Mouse (Mus musculus) yolk sac, embryonic 10.5 days (tissue): ENCODE results near the gene Eef1akmt4.

Experiments
- DNase-seq: peaks from one replicate; pipeline ENCODE4 v3.0.0-alpha.2; 2017; ENCODE audit warnings: low spot score

Gene Eef1akmt4

DNA sequence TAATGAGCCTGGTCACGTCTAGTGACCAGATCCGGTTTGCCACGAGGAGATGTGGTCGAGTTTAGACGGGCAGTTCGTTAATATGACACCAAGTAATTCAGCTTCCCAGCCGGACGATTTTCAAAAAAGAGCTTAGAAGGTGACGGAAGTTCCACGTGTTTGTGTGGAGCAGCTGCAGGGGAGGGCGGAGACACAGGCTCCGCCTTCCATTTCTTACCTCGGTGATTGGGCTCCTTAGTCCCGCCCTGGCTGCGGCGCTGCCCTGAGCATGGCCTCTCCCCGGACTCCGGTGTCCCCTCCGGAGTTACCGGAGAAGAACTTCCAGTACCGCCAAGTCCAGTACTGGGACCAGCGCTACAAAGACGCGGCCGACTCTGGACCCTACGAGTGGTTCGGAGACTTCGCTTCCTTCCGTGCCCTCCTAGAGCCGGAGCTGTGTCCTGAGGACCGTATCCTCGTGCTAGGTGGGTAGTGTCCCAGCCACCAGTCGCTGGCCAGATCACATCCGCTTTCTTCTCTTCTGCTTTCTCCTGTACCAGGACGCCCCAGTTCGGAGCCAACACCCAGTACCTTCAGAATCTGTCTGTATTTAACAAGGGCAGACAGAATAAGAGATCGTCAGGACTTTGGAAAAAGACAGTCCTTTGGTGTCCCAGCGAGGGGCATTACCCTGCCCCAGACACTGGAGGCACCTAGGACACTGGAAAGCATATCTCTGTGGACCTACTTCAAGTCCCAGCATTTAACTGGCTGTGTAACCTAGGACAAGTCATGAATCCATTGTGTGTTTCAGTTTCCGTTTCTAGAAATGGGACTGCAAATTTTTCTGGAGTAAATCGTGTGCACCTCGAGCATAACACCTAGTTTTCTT, at the start of gene Eef1akmt4, which contains the start of the genes Gm49333 and Alg3:
Gene Eef1akmt4 (plus strand): TSS at position 237 of the 871 bp plus-strand sequence.
Gene Gm49333 (plus strand): TSS at position 254 of the 871 bp plus-strand sequence.
Gene Alg3 (minus strand): TSS at position 379 of the 871 bp plus-strand sequence.
- DNase-seq: peak; percentile 91

DNA sequence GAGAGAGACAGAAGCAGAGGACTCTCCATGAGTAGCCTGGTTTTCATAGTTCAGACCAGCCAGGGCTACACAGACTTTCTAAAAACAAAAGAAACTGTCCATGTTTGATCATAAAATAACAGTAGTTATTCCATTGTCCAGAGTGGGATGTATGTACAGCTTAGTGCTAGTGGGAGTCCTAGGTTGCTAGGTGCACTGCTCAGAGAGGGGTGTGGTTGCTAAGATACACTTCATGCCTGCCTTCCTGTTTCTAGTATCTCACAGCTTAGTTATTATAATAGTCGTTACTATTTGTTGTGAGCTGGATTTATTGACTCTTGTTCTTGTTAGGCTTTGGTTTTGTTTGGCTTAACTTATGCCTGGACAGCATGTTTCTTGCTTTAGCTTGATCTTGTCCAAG, 46.3 kb upstream of the Eef1akmt4 start:
- DNase-seq: no peak

DNA sequence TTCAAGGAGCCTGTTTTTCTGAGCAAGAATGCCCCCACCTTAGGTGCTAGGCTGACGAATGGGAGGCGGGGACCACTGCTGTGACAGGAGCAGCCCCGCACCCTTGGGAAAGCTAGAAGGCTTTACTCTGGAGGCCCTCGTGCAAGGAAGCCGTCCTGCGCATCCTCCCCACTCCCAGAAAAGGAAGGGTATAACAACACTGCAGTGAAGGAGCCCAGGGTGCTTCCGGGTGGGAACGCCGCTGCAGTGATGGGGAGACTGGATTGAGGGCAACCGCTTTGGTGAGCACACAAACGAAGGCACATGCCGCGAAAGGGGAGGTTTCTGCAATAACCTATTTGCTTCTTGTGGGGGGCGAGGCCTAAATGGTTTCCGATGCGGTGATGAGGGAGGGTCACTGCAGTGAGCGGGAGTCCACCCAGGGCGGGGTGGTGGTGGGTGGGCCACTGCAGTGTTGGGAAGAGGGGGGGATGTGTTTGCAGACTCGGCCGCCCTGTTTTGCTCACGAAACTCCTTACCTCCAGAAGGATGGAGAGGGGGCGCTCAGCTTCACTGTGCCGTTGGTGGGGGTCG, 21.9 kb upstream of the Eef1akmt4 start, which contains the start of gene Vwa5b2:
Gene Vwa5b2 (plus strand): TSS at position 106 of the 573 bp plus-strand sequence.
- DNase-seq: no peak

DNA sequence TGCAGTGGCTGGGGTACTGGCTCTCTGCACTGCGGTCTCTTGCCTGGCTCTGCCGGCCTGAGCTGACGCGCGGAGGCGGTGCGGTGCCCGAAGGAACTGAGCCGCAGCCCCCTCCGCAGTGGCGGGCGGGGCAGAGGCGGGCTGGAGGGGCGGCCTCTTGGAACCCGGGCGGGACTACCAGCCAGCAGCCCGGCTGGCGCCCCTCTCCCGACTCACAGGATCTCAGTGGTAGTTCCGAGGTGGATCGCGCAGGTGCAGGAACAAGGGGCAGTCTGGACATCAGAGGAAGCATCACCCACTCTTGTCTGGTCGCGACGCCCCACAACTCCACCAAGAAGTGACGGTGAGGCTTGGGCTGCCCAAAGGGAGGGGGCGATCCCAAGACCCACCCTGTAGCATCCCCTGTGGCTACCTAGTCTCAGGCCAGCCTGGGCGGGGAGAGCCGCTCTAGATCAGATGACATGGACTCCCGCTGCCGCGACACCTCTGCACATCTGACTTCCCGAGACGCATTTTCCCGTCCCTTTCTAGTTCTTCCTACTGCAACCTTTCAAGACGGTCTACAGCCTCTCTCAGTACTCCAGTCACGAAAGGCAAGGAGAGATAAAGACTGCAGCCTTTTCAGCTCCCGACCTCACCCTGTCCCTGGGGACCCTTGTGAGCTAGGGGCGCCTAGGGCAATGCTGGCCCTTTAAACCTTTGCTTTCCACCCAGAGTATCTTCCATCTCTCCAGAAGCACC, 21.3 kb upstream of the Eef1akmt4 start:
- DNase-seq: peak; percentile 53

DNA sequence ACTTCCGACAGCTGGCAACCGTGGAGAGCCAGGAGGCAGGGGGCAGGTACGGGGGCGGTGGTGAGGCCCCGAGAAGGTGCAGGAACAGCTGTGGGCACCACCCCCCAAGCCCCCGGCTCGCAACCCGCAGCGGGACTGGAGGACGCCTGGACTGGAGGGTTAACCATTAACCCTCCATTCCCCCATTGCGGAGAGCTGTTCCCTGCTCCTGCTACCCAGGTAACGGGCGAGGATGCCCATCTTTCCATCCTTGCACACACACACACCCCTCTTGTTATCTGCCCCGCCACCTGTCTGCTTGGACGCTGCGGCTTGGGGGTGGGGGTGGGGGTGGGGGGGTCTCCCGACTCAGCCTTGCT, 20.7 kb upstream of the Eef1akmt4 start:
- DNase-seq: peak; percentile 31

DNA sequence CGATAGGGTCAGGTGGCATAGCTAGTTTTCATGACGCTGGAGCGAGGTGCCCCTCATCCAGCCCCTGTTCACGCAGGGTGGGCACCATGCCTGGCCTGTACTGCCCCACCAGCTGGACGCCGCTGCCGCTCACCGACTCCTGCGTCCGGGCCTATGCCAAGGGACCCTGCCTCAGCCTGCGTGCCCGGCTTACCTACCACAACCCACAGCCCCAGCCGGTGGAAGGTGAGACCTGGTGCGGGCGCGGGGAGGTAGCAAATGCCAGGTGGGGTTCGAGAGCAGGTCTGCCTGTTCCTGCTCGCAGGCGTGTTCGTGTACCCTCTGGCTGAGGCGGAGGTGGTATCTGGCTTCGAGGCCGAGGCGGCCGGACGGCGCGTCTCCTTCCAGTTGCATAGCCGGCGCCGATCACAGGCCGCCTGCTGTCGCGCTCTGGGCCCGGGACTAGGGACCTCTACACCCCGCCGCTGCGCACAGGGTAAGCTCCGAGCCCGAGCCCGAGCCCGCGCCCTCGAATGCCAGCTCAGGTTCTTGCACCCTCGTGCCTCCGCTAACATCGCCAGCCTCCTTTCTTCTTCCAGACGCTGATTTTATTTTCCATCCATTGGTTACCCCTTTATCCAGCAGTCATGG, 20.2 kb upstream of the Eef1akmt4 start:
- DNase-seq: no peak

DNA sequence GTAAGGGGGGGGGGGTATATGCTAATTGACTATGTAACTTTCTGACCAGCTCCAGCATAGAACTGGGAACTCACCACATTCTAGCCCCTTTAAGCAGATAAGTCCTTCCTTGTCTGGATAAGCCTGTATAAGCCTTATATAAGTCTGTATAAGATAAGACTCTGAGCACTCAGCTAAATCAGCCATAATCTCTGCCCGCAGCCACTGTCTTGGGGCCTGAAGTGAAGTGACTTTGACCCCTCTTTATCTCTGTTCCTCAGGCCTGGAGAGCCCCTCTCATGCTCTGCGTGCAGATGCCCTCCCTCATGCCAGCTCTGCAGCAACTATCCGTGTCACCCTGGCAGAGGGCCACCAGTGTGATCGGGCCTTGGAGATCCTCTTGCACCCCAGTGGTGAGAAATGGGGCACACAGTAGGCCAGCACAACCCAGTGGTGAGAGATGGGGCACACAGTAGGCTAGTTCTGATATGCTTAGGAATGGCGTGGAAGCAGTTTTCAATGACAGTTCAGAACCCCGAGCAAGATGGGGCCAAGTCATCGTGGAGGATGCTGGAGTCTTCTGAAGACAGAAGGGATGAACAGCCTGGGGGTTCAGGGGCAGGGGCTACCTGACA, 16.2 kb upstream of the Eef1akmt4 start:
- no peak for DNase-seq

DNA sequence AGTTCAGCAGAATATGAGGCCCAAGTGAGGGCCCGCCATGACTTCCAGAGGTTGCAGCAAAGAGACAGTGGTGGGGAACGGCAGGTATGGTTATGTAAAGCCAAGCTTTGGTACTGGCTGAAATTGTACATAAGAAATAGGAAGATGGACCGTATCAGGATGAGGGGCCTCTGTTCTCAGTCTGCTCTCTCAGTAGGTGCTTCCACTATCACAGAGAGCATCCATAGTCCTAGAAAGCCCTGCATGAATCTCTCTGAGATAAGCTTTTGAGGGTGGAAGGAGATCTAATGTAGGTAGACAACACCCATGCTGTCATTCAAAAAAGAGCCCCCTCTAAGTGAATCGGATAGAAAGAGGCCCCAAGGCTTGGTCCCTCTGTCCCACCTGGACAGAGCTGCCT, 15.7 kb upstream of the Eef1akmt4 start:
- DNase-seq: no peak

DNA sequence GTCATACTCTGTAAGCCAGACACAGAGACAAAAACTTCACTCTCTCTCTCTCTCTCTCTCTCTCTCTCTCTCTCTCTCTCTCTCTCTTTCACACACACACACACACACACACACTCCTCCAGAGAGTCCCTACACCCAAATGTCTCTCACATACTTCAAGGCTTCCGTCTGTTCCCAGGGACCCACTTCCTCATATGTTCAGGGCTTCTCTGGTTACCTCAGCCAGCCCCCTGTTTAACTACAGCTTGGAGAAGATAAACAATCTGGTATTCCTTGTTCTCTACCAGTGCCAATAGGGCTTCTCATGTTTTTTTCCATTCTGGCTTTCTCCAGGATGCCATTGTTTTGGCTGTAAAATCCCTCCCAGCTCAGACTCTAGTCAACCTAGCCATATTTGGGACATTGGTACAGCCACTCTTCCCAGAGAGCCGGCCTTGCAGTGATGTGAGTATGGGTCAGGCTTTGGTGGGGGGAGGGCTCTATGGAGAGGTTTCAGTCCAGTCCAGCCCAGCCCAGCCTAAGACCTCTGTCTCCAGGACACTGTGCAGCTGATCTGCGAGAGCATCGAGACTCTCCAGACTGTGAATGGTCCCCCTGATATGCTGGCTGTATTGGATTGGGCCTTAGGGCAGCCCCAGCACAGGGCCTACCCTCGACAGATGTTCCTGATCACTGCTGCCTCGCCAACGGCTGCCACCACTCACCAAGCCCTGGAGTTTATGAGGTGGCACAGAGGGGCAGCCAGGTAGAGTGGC, 14.5 kb upstream of the Eef1akmt4 start:
- no peak for DNase-seq

DNA sequence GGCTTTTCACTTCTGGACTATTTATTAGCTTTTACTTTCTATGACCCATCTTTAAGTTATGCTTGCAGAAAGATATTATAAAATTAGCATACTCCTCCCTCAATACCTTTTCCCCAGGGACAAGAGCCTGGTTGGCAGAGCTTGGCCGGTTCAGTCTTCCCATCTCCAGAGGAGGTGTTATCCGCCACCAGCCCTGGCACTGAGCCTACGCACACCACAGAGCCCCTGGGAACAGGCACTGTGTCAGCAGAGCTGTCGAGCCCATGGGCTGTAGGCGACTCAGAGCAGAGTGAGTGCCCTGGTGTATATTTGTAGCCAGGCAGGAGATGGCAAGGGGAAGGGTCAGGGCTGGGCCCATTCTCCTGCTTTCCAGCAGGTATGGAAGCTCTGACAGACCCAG, 10.9 kb upstream of the Eef1akmt4 start:
- no peak for DNase-seq

DNA sequence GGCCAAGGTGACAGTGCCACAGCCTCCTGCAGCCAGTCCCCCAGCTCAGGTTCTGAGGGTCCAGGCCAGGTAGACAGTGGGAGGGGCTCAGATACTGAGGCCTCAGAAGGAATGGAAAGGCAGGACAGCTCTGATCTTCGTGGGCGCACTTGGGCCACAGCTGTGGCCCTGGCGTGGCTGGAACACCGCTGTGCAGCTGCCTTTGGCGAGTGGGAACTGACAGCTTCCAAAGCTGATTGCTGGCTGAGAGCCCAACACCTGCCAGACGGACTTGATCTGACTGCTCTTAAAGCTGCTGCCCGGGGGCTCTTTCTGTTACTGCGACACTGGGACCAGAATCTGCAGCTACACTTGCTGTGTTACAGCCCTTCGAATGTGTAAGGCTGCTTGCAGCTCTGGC, 6.7 kb upstream of the Eef1akmt4 start:
- DNase-seq: no peak

DNA sequence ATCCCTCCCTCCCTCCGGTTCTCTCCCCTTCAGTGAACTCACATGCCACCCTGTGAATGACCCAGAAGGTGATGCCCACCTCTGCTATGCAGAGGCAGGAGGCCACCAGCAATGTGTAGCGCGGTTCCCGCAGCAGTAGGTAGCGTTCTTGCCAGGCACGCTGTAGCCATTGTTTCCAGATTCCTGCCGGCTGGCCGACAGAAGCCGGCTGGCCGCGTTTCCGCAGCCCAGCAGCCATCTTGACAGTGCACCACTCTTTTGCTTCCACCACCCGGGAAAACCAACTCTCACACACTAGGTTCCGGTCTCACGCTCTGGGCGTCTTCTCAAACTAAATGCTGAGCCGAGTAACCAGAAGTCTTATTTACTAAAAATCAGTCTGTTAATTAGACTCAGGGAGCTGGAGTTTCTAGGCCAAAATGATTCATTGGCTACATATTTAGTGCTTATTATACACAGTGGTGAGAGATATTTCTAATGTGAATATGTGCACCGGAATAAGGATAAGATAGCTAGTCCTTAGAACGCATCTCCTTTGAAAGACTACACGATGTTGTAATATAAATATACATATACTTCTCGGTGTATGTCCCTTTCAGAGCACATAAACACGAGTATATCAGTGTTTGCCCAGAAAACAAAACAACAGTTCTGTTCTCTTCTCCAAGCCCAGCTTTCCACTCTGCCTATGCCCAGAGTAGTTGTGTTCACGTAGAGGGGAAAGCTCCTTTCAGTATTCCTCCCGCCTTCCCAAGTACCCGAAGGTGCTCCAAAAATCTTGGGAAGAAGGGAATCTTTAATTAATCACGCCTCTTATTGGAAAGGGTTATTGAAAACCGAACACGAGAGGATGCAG, 664 bp upstream of the Eef1akmt4 start:
- DNase-seq: peak; percentile 86

DNA sequence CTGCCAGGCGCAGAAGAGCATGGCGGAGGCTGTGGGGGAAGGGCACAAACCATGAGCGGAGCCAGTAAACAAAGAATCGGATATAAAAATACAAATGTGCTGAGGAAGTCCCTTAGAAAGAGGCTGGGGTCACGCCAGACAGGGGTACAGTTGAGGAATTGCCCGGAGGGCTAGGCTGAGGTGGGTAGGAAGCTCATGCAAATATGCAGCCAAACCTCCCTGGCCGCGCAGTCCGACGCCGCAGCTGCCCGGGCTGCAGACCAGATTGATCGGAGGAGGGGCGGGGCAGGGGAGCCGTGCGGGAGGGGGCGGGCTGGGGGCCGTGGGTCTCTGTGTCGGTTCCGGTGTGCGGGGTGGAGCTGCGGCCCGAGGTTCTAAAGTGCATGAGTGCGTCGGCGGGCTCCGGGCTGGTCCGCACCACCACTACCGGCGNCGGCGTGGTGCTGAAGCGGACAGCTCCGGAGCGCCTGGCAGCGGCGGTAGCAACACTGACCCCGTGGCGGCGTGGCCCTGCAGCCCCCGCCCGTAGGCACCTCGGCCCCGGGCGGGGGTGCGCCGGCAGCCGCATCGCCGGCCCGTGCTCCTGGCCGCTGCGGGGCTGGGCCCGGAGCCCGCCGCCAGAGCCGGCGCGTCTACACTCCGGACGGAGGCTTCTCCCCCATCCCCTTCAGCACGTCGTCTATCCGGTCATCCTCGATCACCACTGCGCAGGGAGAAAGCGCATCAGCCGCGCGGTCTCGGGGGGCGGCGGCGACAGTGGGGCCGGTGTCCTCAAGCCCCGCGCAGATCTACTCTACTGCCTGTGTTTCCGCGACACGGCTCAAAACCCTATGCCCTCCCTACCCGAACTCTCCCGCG, 8.4 kb downstream of the Eef1akmt4 start:
- peak; percentile 48 for DNase-seq

DNA sequence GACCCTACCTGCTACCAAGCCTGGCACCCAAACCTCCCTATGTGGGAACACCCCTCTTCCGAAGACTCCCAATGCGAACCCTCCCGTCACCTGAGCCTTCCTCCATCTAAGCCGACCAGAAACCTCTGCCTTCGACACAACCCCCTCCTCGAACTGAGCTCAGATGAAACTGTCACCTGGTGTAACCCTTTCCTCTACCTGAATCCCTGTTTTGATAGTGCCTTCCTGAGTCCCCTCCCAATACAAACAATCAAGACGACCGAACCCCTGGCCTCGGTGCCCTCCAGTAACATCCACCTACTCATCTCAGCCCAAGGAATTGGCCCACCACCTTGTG, 9.0 kb downstream of the Eef1akmt4 start:
- no peak for DNase-seq

DNA sequence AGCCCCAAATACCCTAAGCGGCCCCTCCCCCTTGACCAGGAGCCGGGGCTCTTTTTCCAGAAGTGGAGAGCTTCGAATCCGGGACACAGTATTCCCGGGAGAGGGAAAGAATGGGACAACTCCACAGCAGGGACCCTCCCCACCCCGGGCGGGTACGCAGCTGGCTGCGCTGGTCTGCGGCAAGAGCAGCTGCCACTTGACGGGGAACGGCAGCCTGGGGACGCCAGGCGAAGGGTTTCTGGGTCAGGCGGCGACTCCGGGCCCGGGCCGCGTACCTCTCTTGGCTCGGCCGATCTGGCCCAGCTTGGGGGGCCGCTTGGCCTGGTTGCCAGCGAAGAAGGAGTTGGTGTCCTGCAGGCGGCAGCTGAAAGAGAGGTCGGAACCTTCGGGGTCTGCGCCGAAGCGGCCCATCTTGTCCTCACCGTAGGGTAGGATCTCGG, 9.4 kb downstream of the Eef1akmt4 start:
- DNase-seq: no peak

DNA sequence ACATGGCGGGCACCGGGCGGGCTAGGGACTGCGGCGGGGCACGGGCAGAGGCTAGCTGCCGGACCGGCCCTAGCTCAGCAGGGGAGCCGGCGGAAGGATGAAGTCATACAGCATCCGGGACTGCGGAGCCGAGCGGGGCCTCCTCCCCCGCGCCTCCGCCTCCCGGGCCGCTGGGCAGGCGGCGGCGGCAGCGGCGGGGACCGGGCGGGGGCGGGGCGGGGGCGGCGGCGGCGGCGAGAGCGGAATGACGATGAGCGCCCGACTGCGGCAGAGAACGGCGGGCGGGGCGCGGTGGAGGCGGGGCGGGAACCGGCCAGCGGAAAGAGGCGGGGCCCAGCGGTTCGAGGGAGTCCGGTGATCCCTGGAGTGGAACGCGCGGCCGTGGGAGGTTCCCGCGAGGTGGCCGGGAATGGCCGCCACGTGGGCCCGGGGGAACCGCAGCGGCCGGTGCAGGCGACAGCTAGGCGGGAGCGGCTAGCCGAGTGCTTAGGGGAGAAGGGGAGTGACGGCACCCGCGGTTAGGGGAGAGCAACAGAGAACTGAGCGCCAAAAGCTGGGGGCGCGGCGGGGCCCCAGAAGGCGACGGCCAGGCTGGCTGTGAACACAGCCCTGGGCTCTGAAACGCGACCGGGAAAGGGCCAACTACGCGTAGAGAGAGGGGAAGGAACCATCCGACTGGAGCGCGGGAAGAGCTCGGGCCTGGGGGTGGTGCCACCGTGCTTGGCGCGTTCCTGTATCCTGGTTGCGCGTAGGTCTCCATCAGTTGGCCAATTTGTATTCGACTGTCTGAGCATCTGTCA, 10.0 kb downstream of the Eef1akmt4 start, which contains the start of gene Camk2n2:
Gene Camk2n2 (minus strand): TSS at position 97 of the 800 bp plus-strand sequence.
- DNase-seq: peak; percentile 63

DNA sequence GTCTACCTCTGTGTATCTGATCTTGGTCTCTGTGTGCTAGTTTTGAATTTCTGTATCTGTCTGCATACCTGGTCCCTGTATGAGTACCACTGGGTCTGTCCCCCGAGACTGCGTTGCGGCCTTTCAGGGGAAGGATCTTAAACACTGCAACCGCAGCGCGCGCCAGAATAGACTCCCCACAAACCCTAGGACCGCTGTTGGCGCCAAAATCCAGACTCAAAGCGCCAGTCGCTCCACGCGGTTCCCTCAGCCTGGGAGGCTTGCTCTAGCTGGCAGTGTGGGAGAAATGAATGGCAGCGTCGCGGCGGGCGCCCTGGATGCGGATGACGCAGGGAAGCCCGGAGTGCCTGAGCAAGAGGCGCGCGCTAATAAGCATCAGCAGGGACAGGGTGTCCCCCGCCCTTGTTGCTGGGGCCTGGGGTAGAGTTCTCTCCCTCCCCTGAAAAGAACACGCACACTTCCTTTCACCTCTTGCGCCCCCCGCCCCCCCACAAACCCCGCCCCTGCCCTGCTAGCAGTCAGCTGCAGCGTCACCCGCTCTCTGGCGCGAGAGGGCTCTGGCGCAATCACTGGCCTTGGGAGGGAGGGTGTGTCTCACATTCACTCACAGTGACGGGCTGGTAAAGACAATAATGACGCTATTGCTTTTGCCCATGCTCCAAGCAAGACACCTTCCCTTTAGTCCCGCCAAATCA, 10.7 kb downstream of the Eef1akmt4 start:
- DNase-seq: peak; percentile 80

DNA sequence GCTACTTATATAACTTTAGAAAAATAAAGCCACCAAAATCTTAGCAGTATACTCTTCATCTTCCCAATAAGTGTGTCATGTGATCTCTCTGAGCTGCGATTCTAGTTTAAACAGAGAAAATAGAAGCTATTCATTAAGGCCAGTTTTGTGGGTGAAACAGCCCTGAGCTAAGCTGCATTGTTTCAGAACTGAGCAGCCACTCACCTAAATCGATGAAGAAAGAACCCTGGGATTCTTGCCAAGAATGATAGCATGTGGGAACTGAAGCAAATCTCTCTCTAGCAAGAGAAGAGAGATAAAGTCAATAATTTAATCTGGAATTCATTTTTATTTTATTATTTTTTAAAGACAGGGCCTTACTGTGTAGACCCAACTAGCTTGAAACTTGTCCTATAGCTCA, 11.8 kb downstream of the Eef1akmt4 start:
- DNase-seq: no peak
